Mouse (Mus musculus): ENCODE results near the gene Cnih3. TPM values are rescaled to one million over a fixed set of nuclear protein-coding genes. Genes with fewer than 3 reads are reported as not detected.

Cnih3 gene
- total RNA-seq, 2 experiments from 2014 or later, result 0.14 to 0.34 TPM

Other genes with a start within 250 kb of the Cnih3 start
- gene Nvl, start 208.4 kb upstream of the Cnih3 start, total RNA-seq (2021), result 10 to 100 TPM; 28.8 to 28.9 TPM
- gene Cnih4, start 207.9 kb upstream of the Cnih3 start, total RNA-seq (2021), result 10 to 100 TPM; 39.6 to 42.8 TPM
- 100 to 1,000 TPM; 162 to 186 TPM for gene Wdr26, start 140.6 kb upstream of the Cnih3 start, total RNA-seq (2021)
- gene Ccdc121, start 158.8 kb downstream of the Cnih3 start, total RNA-seq (2021), result not detected
- gene Dnah14, start 223.9 kb downstream of the Cnih3 start, total RNA-seq (2021), result not detected

Data from adrenal gland, postnatal 4 days (tissue).